Comparison of ENCODE assay signal across 16 mouse cellular contexts in genomic region chr8:110525229-110525628, GRCm38 (mm10).
DNase-seq lines count a peak whose midpoint lies in the region; ATAC-seq and TF ChIP-seq lines count a peak whose summit lies in the region.
"Had no signal": no experiment of that assay in that cellular context is flagged by ENCODE, and none has a peak within 500 bp of the region (broad histone marks: within the 10 kb centered on the region; RNA-seq: fewer than 3 reads in every experiment).

No protein-coding gene starts in this region.

- ATAC-seq in liver, embryonic 11.5 days (replicated peaks; ENCODE audit: low FRiP score): no peak
- ATAC-seq in liver, embryonic 13.5 days (ENCODE audit: low read depth): 0 out of 2 replicates have a peak, but pooled peaks have one; percentile 36
- ATAC-seq in stomach, postnatal 0 days (ENCODE audit: low FRiP score, low TSS enrichment): no peak
- ATAC-seq: midbrain, embryonic 16.5 days; Patski had no signal

- no peak overlapping the region for H3K4me3 ChIP-seq in liver, embryonic 11.5 days (ENCODE audit: low read depth, low read length)
- H3K4me3 ChIP-seq in liver, embryonic 13.5 days (replicated peaks): no peak overlapping the region
- H3K4me3 ChIP-seq in stomach, postnatal 0 days (ENCODE audit: low read depth, low read length): no peak overlapping the region
- H3K4me3 ChIP-seq: heart, embryonic 12.5 days; limb, embryonic 12.5 days; neural tube, embryonic 13.5 days had no signal

- H3K9me3 ChIP-seq in liver, embryonic 11.5 days (ENCODE audit: control insufficient read depth, low read length): no peaks in the 10 kb centered on the region
- H3K9me3 ChIP-seq in liver, embryonic 13.5 days (replicated peaks): no peaks in the 10 kb centered on the region
- H3K9me3 ChIP-seq in stomach, postnatal 0 days (ENCODE audit: control insufficient read depth, low read length): no peaks in the 10 kb centered on the region
- H3K9me3 ChIP-seq: heart, embryonic 12.5 days; limb, embryonic 12.5 days; neural tube, embryonic 13.5 days had no signal

- H3K4me2 ChIP-seq in liver, embryonic 11.5 days: no peak overlapping the region
- H3K4me2 ChIP-seq in liver, embryonic 13.5 days: no peak overlapping the region
- H3K4me2 ChIP-seq in stomach, postnatal 0 days (replicated peaks; ENCODE audit: low read depth): no peak overlapping the region
- H3K4me2 ChIP-seq: heart, embryonic 12.5 days; limb, embryonic 12.5 days; neural tube, embryonic 13.5 days had no signal

- DNase-seq in embryo, embryonic 10 days (ENCODE audit: low spot score): peak; percentile 29
- no peak for DNase-seq in embryo, embryonic 9.5 days (ENCODE audit: extremely low spot score)
- peak; percentile 10 for DNase-seq in liver
- no peak for DNase-seq in liver, embryonic 11.5 days (ENCODE audit: low spot score)
- no peak for DNase-seq in liver, embryonic 13.5 days
- DNase-seq in stomach, postnatal 0 days (ENCODE audit: low spot score): peak; percentile 22
- DNase-seq in testis, postnatal 10 days (ENCODE audit: low spot score): no peak
- DNase-seq in thymus, postnatal 36 days: no peak
- DNase-seq: cerebellum, adult 11 months; gastrocnemius, postnatal 25 days; lung, postnatal 4 days had no signal

- no peaks in the 10 kb centered on the region; the same call in 1 of the 2 replicates for H3K4me1 ChIP-seq in liver, embryonic 11.5 days (replicated peaks; ENCODE audit: control insufficient read depth, insufficient read depth, low read length)
- H3K4me1 ChIP-seq in liver, embryonic 13.5 days (replicated peaks): 0 out of 2 replicates have a peak, but pooled peaks cover 4% of the 10 kb centered on the region
- H3K4me1 ChIP-seq in stomach, postnatal 0 days (replicated peaks; ENCODE audit: control insufficient read depth, insufficient read depth): no peaks in the 10 kb centered on the region
- H3K4me1 ChIP-seq: limb, embryonic 12.5 days; neural tube, embryonic 13.5 days had no signal

- no peak for TF ChIP-seq CTCF in stomach, postnatal 0 days (IDR thresholded peaks at IDR 0.05; ENCODE audit: low read depth)

- no peak for TF ChIP-seq EP300 in stomach, postnatal 0 days (optimal IDR thresholded peaks at IDR 0.05)

- no peak overlapping the region for H3K27ac ChIP-seq in liver, embryonic 11.5 days (ENCODE audit: low read depth, low read length)
- no peak overlapping the region for H3K27ac ChIP-seq in liver, embryonic 13.5 days
- H3K27ac ChIP-seq in stomach, postnatal 0 days (replicated peaks): no peak overlapping the region
- H3K27ac ChIP-seq: limb, embryonic 12.5 days; neural tube, embryonic 13.5 days had no signal

- WGBS in liver, embryonic 11.5 days: 62% methylated on average over 15 of the region's 15 CpGs
- 56% methylated on average over 15 of the region's 15 CpGs for WGBS in liver, embryonic 13.5 days (ENCODE audit: insufficient replicate concordance)
- 28% methylated on average over 15 of the region's 15 CpGs for WGBS in stomach, postnatal 0 days

- H3K36me3 ChIP-seq in liver, embryonic 11.5 days (ENCODE audit: control insufficient read depth, insufficient read depth, low read length): no peaks in the 10 kb centered on the region
- no peaks in the 10 kb centered on the region for H3K36me3 ChIP-seq in liver, embryonic 13.5 days
- H3K36me3 ChIP-seq in stomach, postnatal 0 days (ENCODE audit: control insufficient read depth, insufficient read depth, low read length): no peaks in the 10 kb centered on the region
- H3K36me3 ChIP-seq: heart, embryonic 12.5 days; limb, embryonic 12.5 days; neural tube, embryonic 13.5 days had no signal

- H3K27me3 ChIP-seq in liver, embryonic 11.5 days (replicated peaks; ENCODE audit: control insufficient read depth, insufficient read depth, low read length): no peaks in the 10 kb centered on the region
- H3K27me3 ChIP-seq in liver, embryonic 13.5 days: no peaks in the 10 kb centered on the region
- H3K27me3 ChIP-seq in stomach, postnatal 0 days (ENCODE audit: control insufficient read depth, insufficient read depth, low read length): no peaks in the 10 kb centered on the region
- H3K27me3 ChIP-seq: heart, embryonic 12.5 days; limb, embryonic 12.5 days; neural tube, embryonic 13.5 days had no signal

- no peak overlapping the region for H3K9ac ChIP-seq in liver, embryonic 11.5 days (ENCODE audit: low read depth, low read length)
- no peak overlapping the region for H3K9ac ChIP-seq in liver, embryonic 13.5 days
- no peak overlapping the region for H3K9ac ChIP-seq in stomach, postnatal 0 days (ENCODE audit: low read length)
- H3K9ac ChIP-seq: heart, embryonic 12.5 days; limb, embryonic 12.5 days; neural tube, embryonic 13.5 days had no signal

Comparison
In these comparisons a context has a peak if more than half of its experiments do, and no peak if none do; other contexts are left out.
1. DNase-seq: peak in embryo, embryonic 10 days (single experiment), liver (single experiment) and stomach, postnatal 0 days (single experiment); none in embryo, embryonic 9.5 days (single experiment), liver, embryonic 11.5 days (single experiment), liver, embryonic 13.5 days (single experiment), testis, postnatal 10 days (single experiment) and thymus, postnatal 36 days (0 of 2).